Mouse (Mus musculus) liver, embryonic 11.5 days (tissue): ENCODE data around the gene Atp2b2. TPM values are rescaled to one million over a fixed set of nuclear protein-coding genes. Genes with fewer than 3 reads are reported as not detected.
"Not testable (repeated sequence)": the region's sequence is repeated elsewhere in the genome, so short reads cannot be mapped to it uniquely, and the experiment has no call there.

Source experiments
- ATAC-seq: fragments of 200-750 bp; cut with Nextera tagmentation; replicated peaks from 2 replicates; pipeline ENCODE4 v1.8.0; 2017; ENCODE audit warnings: moderate number of reproducible peaks, mild to moderate bottlenecking, moderate TSS enrichment, moderate library complexity; ENCODE audit not compliant: low FRiP score
- DNase-seq: peaks from one replicate; pipeline ENCODE4 v3.0.0-alpha.2; 2017; ENCODE audit warnings: low spot score
- H3K27ac ChIP-seq: fragments of 300-500 bp; sonication (generic); 2 replicates; pipeline ENCODE4 v1.5.1; 2014; ENCODE audit warnings: mild to moderate bottlenecking, low read depth, low read length, control low read depth
- H3K27me3 ChIP-seq: fragments of 300-500 bp; sonication (generic); replicated peaks from 2 replicates; pipeline ENCODE4 v1.6.1; 2014; ENCODE audit warnings: low read length, mixed read lengths; ENCODE audit not compliant: control insufficient read depth, insufficient read depth
- H3K36me3 ChIP-seq: fragments of 300-500 bp; sonication (generic); 2 replicates; pipeline ENCODE4 v1.6.1; 2014; ENCODE audit warnings: mild to moderate bottlenecking, low read length, moderate library complexity, mixed read lengths; ENCODE audit not compliant: control insufficient read depth, insufficient read depth
- H3K4me1 ChIP-seq: fragments of 300-500 bp; sonication (generic); replicated peaks from 2 replicates; pipeline ENCODE4 v1.6.1; 2014; ENCODE audit warnings: low read length, mixed read lengths; ENCODE audit not compliant: control insufficient read depth, insufficient read depth
- H3K4me2 ChIP-seq: fragments of 300-500 bp; sonication (generic); 2 replicates; pipeline ENCODE4 v1.6.1; 2014; ENCODE audit warnings: mild to moderate bottlenecking, control low read depth, moderate library complexity
- H3K4me3 ChIP-seq: fragments of 300-500 bp; sonication (generic); 2 replicates; pipeline ENCODE4 v1.5.1; 2014; ENCODE audit warnings: low read depth, low read length, control low read depth
- H3K9ac ChIP-seq: fragments of 300-500 bp; sonication (generic); 2 replicates; pipeline ENCODE4 v1.6.1; 2014; ENCODE audit warnings: low read depth, low read length, control low read depth
- H3K9me3 ChIP-seq: fragments of 300-500 bp; sonication (generic); 2 replicates; pipeline ENCODE4 v1.6.1; 2016; ENCODE audit warnings: low read length, inconsistent platforms, mixed read lengths; ENCODE audit not compliant: control insufficient read depth
- WGBS: fragments of 180-500 bp; shearing (Covaris S2); extraction: QIAGEN DNeasy Blood & Tissue Kit; methylation state at CpG from one replicate; pipeline ENCODE4 v1.1.7; 2014; 5-methylcytosine and 5-hydroxymethylcytosine counted together
- polyA plus RNA-seq: library from polyadenylated mRNA; unstranded; fragments of >200 nt; fragmentation: Nextera tagmentation; extraction: Ambion mirVana; gene quantifications from 2 replicates; pipeline ENCODE4 v1.2.1, GENCODE M21; 2014

Atp2b2 gene
- polyA plus RNA-seq, 1 experiment from 2014 or later: 0.62 TPM

DNA sequence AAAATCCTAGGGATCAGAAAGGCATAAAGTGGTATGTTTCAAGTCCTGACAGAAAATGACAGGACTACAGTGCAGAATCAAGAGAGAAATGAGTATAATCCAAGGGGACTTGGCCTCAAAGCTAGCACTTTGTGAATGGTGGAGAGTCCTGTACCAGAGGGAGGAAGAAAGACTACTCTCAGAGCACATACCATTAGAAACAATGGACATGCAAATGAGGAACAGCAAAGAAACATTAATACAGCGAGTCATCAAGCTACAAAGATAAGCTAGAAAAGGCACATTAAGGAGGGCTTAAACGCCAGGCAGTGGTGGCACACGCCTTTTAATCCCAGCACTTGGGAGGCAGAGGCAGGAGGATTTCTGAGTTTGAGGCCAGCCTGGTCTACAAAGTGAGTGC is 311.1 kb downstream of the Atp2b2 start:
- Histone ChIP-seq H3K9me3 (no peaks in the 10 kb centered on the region), H3K4me2 (no peak overlapping the region), H3K36me3 (peaks cover 61% of the 10 kb centered on the region), H3K27me3 (no peaks in the 10 kb centered on the region), H3K9ac (no peak overlapping the region), H3K4me1 (no peaks in the 10 kb centered on the region), H3K27ac (no peak overlapping the region), H3K4me3 (no peak overlapping the region)
- WGBS: 96% methylated on average over 3 of the region's 3 CpGs
- ATAC-seq (no peak), DNase-seq (no peak)

DNA sequence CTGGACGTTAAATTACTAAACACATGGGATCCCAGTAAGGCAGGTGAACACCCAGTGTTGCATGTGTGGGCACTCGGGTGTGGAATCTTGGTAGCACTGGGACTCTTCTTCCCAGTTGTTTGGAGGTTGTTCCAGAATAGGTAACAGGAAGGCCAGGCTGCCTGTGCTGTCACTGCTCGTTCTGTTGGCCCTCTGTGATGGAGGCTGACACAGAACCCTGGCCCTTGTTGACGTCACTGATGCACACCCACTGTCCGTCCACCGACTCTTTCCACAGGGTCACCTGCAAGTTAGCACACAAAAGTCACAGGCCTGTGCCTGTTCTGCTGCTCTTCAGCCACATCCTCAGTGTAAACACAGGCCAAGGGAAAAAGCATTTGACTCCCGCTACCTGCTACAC is 314.2 kb downstream of the Atp2b2 start:
- 89% methylated on average over 7 of the region's 7 CpGs for WGBS

DNA sequence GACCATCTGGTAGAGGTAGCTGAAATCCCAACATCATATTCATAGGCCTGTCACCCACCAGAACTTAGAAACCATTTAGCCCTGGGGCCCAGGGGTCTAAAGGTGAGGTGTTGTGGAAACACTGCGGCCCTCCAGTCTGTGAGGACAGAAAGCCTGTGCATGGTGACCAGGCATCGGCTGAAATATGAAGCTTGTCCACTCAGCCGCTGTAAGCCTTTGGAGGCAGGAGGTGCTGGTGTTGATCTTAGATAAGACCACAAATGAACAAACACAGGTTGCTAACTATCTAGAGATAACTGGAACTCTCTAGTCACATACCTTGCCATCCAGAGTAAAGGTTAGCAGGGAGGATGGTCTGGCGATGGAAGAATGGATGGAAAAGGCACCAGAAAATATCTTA is 321.4 kb downstream of the Atp2b2 start:
- DNase-seq (no peak), ATAC-seq (peak; percentile 38; the same call in 1 of the 2 replicates)
- Histone ChIP-seq H3K27me3 (no peaks in the 10 kb centered on the region), H3K4me1 (peaks cover 5% of the 10 kb centered on the region; the same call in 1 of the 2 replicates), H3K27ac (peak overlapping the region; percentile 50; the same call in 1 of the 2 replicates), H3K9me3 (no peaks in the 10 kb centered on the region), H3K36me3 (peaks cover 29% of the 10 kb centered on the region), H3K4me2 (no peak overlapping the region), H3K9ac (no peak overlapping the region), H3K4me3 (no peak overlapping the region)
- WGBS: 79% methylated on average over 4 of the region's 4 CpGs

More for the DNA sequence above, 314.2 kb downstream of the Atp2b2 start:
- ATAC-seq (no peak), DNase-seq (no peak)
- H3K27me3 ChIP-seq: no peaks in the 10 kb centered on the region
- H3K9me3 ChIP-seq: no peaks in the 10 kb centered on the region
- no peak overlapping the region for H3K27ac ChIP-seq
- peaks cover 48% of the 10 kb centered on the region for H3K36me3 ChIP-seq
- H3K4me3 ChIP-seq: no peak overlapping the region
- no peak overlapping the region for H3K4me2 ChIP-seq
- no peaks in the 10 kb centered on the region for H3K4me1 ChIP-seq
- H3K9ac ChIP-seq: no peak overlapping the region

- Histone ChIP-seq H3K36me3 (peaks cover 32% of the 10 kb centered on the region), H3K9me3 (no peaks in the 10 kb centered on the region), H3K4me2 (no peak within 1 kb of the TSS), H3K9ac (no peak within 1 kb of the TSS), H3K27ac (peak within 1 kb of the TSS; percentile 50; the same call in 1 of the 2 replicates), H3K4me3 (no peak within 1 kb of the TSS), H3K27me3 (no peaks in the 10 kb centered on the region), H3K4me1 (peaks cover 5% of the 10 kb centered on the region)
- ATAC-seq (no peak), DNase-seq (no peak)
- 82% methylated on average over 3 of the region's 3 CpGs for WGBS
Measured at GRCm38 (mm10) chr6:113719878-113720277, 322.5 kb downstream of the Atp2b2 start, which contains the start of gene Ghrl. Gene Ghrl (minus strand): TSS chr6:113719880.

DNA sequence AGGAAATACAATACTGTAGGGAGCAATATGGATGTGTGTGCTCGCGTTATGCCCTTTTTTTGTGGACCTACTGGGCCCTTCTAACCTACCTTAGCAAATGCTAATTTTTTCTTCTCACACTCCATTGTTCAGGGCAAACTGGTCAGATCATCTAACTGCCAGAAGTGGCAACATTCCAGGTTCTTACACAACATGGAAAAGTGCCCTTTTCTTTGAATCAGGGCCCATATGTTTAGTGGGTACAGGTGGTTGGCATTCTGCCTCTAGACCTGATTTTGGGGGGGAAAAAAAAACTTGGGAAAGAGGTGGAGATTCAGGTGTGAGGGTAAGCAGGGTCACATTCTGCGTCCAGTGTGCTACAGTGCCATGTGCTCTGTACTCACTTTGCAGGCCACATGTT is 324.9 kb downstream of the Atp2b2 start:
- Histone ChIP-seq H3K9me3 (no peaks in the 10 kb centered on the region), H3K36me3 (peaks cover 42% of the 10 kb centered on the region), H3K9ac (no peak overlapping the region), H3K4me2 (no peak overlapping the region), H3K27me3 (no peaks in the 10 kb centered on the region), H3K4me1 (peaks cover 7% of the 10 kb centered on the region), H3K4me3 (no peak overlapping the region), H3K27ac (no peak overlapping the region)
- DNase-seq: no peak
- WGBS: 86% methylated on average over 3 of the region's 3 CpGs
- no peak for ATAC-seq

DNA sequence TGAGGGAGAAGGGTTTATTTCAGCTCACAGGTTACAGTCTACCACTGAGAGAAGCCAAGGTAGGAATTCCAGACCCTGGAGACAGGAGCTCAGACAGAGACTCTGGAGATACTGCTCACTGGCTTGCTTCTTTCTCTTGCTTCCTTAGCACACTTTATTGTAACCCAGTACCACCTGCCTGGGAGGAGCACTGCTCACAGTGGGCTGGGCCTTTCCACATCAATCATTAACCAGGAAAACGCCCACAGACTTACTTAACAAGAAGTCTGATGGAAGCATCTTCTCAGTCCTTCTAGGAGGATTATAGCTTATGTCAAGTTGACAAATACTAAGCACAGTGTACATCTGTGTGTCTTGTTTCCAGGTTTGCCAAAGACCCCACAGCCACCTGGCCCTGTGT is 327.6 kb downstream of the Atp2b2 start:
- H3K36me3 ChIP-seq: peaks cover 62% of the 10 kb centered on the region
- WGBS: 59% methylated on average over 1 of the region's 1 CpGs
- peaks cover 2% of the 10 kb centered on the region; the same call in 1 of the 2 replicates for H3K4me1 ChIP-seq
- ATAC-seq: no peak
- H3K27me3 ChIP-seq: no peaks in the 10 kb centered on the region
- no peak overlapping the region for H3K4me2 ChIP-seq
- no peak overlapping the region for H3K27ac ChIP-seq
- H3K9me3 ChIP-seq: no peaks in the 10 kb centered on the region
- no peak overlapping the region for H3K9ac ChIP-seq
- DNase-seq: no peak
- no peak overlapping the region for H3K4me3 ChIP-seq

GRCm38 (mm10) chr6:113714276-113714675 is 328.1 kb downstream of the Atp2b2 start:
- DNase-seq (no peak), ATAC-seq (no peak)
- no peak overlapping the region for H3K4me2 ChIP-seq
- H3K36me3 ChIP-seq: peaks cover 68% of the 10 kb centered on the region
- no peak overlapping the region for H3K9ac ChIP-seq
- H3K27me3 ChIP-seq: no peaks in the 10 kb centered on the region
- H3K4me3 ChIP-seq: no peak overlapping the region
- no peaks in the 10 kb centered on the region for H3K9me3 ChIP-seq
- H3K27ac ChIP-seq: no peak overlapping the region
- WGBS: 74% methylated on average over 2 of the region's 2 CpGs
- peaks cover 2% of the 10 kb centered on the region; the same call in 1 of the 2 replicates for H3K4me1 ChIP-seq

DNA sequence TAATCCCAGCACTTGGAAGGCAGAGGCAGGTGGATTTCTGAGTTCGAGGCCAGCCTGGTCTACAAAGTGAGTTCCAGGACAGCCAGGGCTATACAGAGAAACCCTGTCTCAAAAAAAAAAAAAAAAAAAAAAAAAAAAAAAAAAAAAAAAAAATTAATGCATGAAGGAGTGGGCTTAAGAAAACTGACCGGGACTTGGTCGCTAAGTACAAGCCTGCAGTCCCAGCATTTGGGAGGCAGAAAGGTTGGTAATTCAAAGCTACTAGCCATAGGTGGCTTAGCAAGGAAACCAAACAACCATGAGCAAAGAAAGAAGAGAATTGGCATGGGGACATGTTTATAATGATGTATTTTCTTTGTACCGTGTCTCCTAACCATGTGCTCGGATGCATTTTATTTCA is 329.0 kb downstream of the Atp2b2 start:
- DNase-seq, H3K9ac ChIP-seq, H3K27ac ChIP-seq, H3K27me3 ChIP-seq, ATAC-seq, H3K4me1 ChIP-seq, H3K9me3 ChIP-seq, H3K4me2 ChIP-seq, H3K4me3 ChIP-seq: not testable (repeated sequence)
- 91% methylated on average over 5 of the region's 5 CpGs for WGBS
- peaks cover 71% of the 10 kb centered on the region for H3K36me3 ChIP-seq

GRCm38 (mm10) chr6:113712718-113713117 is 329.7 kb downstream of the Atp2b2 start:
- H3K27me3 ChIP-seq: no peaks in the 10 kb centered on the region
- 90% methylated on average over 3 of the region's 3 CpGs for WGBS
- no peak overlapping the region for H3K27ac ChIP-seq
- DNase-seq: no peak
- H3K4me3 ChIP-seq: no peak overlapping the region
- no peak for ATAC-seq
- no peak overlapping the region for H3K9ac ChIP-seq
- no peak overlapping the region for H3K4me2 ChIP-seq
- peaks cover 2% of the 10 kb centered on the region; the same call in 1 of the 2 replicates for H3K4me1 ChIP-seq
- H3K9me3 ChIP-seq: no peaks in the 10 kb centered on the region
- peaks cover 72% of the 10 kb centered on the region for H3K36me3 ChIP-seq
